Mouse (Mus musculus): ENCODE data around the gene Clec4n. TPM values are rescaled to one million over a fixed set of nuclear protein-coding genes. Genes with fewer than 3 reads are reported as not detected.

Gene Clec4n
- polyA plus RNA-seq, 1 experiment: not detected

DNA sequence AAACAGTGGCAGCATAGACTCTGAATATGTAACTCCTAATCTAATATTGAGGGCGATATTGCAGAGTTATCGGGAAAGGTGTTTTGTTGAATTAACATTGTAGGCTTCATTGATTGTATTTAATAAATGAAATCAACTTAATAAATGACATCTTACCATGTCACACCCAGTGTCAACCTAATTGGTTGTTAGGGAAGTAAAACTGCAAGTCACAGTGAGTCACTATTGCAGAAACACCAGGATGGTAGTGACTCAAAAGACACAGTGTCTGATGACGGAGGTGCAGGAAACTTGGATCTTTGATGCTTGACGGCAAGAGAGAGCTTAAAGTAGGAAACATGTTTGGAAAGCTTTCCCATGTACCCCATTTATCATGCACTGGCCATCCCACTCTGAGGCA is 36.2 kb downstream of the Clec4n start:
- no peaks in the 10 kb centered on the region for H3K27me3 ChIP-seq (ENCODE audit: control insufficient read depth, insufficient read depth, insufficient read length)

DNA sequence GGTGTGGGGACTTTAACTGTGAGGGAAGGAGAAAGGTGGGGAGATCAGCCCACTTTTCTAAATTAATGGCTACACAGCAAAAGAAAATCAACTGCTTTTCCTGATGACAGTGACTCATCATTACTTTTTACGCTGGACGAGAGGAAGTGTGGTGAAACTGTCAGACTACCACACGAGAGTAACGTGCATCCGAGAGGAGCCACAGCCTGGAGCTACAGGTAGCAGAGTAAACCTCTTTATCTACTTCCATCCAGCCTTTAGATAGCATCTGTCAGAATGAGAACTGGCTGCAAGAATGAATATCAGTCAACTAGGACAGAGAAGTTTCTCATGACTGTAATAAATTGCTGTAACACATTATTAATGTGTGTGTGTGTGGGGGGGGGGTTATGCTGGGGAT is 37.3 kb downstream of the Clec4n start:
- Histone ChIP-seq H3K4me3 (no peak overlapping the region), H3K79me2 (ENCODE audit: control insufficient read depth, insufficient read depth) (no peaks in the 10 kb centered on the region), H3K27me3 (ENCODE audit: control insufficient read depth, insufficient read depth, insufficient read length) (no peaks in the 10 kb centered on the region), H3K36me3 (ENCODE audit: control insufficient read depth, insufficient read depth) (no peaks in the 10 kb centered on the region), H3K4me2 (ENCODE audit: low read depth) (no peak overlapping the region), H3ac (ENCODE audit: control insufficient read depth, insufficient read length) (no peak overlapping the region)
- TF ChIP-seq POLR2A (IDR thresholded peaks at IDR 0.05; ENCODE audit: insufficient read length, low read depth) (no peak), REST (IDR thresholded peaks at IDR 0.05; ENCODE audit: insufficient read depth, insufficient read length) (no peak), TCF12 (IDR thresholded peaks at IDR 0.05; ENCODE audit: insufficient read depth, poor library complexity, severe bottlenecking) (no peak), POLR2AphosphoS2 (IDR thresholded peaks at IDR 0.05; ENCODE audit: insufficient read length, low read depth) (no peak), E2F4 (IDR thresholded peaks at IDR 0.05; ENCODE audit: insufficient read depth) (no peak), USF1 (IDR thresholded peaks at IDR 0.05; ENCODE audit: low read depth) (no peak), MYOD1 (IDR thresholded peaks at IDR 0.05; ENCODE audit: control insufficient read depth in 1 of 3, insufficient read length in 2 of 3, low read depth in 2 of 3) (no peak), MAX (IDR thresholded peaks at IDR 0.05; ENCODE audit: low read depth) (no peak), TCF3 (IDR thresholded peaks at IDR 0.05; ENCODE audit: insufficient read length, low read depth) (no peak), CEBPB (IDR thresholded peaks at IDR 0.05; ENCODE audit: insufficient read depth, poor library complexity, severe bottlenecking) (no peak), MYOG (IDR thresholded peaks at IDR 0.05; ENCODE audit: control insufficient read depth in 1 of 3, insufficient read depth in 1 of 3, insufficient read length in 2 of 3, low read depth in 2 of 3) (no peak), SRF (IDR thresholded peaks at IDR 0.05; ENCODE audit: control insufficient read depth, insufficient read length, low read depth) (no peak)

More for the DNA sequence above, 36.2 kb downstream of the Clec4n start:
- H3K4me2 ChIP-seq (ENCODE audit: low read depth): no peak overlapping the region
- H3K4me3 ChIP-seq: no peak overlapping the region
- TF ChIP-seq SRF (IDR thresholded peaks at IDR 0.05; ENCODE audit: control insufficient read depth, insufficient read length, low read depth) (no peak), MYOD1 (IDR thresholded peaks at IDR 0.05; ENCODE audit: control insufficient read depth in 1 of 3, insufficient read length in 2 of 3, low read depth in 2 of 3) (no peak)
- H3K79me2 ChIP-seq (ENCODE audit: control insufficient read depth, insufficient read depth): no peaks in the 10 kb centered on the region
- no peaks in the 10 kb centered on the region for H3K36me3 ChIP-seq (ENCODE audit: control insufficient read depth, insufficient read depth)
- no peak overlapping the region for H3ac ChIP-seq (ENCODE audit: control insufficient read depth, insufficient read length)

DNA sequence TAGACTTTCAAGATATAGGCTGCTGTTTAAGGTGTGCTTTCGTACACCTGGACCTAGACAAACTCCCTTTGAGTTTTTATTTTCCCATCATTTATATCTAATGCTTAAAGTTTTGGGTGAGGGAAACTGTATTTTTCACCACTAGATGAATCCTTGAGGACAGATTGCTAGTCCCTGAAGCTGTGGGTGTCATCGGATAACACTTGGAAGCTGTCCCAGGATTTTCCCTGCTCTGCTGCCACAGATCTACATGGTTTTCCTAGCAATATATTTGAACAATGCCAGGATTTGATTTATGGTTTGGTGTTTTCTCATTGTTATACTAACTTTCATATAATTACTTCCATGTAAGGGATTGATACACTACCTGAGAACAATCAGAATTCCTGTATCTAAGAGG is 49.8 kb downstream of the Clec4n start:
- TF ChIP-seq POLR2AphosphoS2 (IDR thresholded peaks at IDR 0.05; ENCODE audit: insufficient read length, low read depth): no peak
- TF ChIP-seq TCF3 (IDR thresholded peaks at IDR 0.05; ENCODE audit: insufficient read length, low read depth): no peak
- no peak for TF ChIP-seq TCF12 (IDR thresholded peaks at IDR 0.05; ENCODE audit: insufficient read depth, poor library complexity, severe bottlenecking)
- no peak for TF ChIP-seq POLR2A (IDR thresholded peaks at IDR 0.05; ENCODE audit: insufficient read length, low read depth)
- no peak for TF ChIP-seq MAX (IDR thresholded peaks at IDR 0.05; ENCODE audit: low read depth)
- no peak for TF ChIP-seq MYOG (IDR thresholded peaks at IDR 0.05; ENCODE audit: control insufficient read depth in 1 of 3, insufficient read depth in 1 of 3, insufficient read length in 2 of 3, low read depth in 2 of 3)
- no peak for TF ChIP-seq USF1 (IDR thresholded peaks at IDR 0.05; ENCODE audit: low read depth)
- no peak for TF ChIP-seq MYOD1 (IDR thresholded peaks at IDR 0.05; ENCODE audit: control insufficient read depth in 1 of 3, insufficient read length in 2 of 3, low read depth in 2 of 3)
- no peak for TF ChIP-seq CEBPB (IDR thresholded peaks at IDR 0.05; ENCODE audit: insufficient read depth, poor library complexity, severe bottlenecking)
- TF ChIP-seq E2F4 (IDR thresholded peaks at IDR 0.05; ENCODE audit: insufficient read depth): no peak
- TF ChIP-seq SRF (IDR thresholded peaks at IDR 0.05; ENCODE audit: control insufficient read depth, insufficient read length, low read depth): no peak
- no peak for TF ChIP-seq REST (IDR thresholded peaks at IDR 0.05; ENCODE audit: insufficient read depth, insufficient read length)
- no peaks in the 10 kb centered on the region for H3K36me3 ChIP-seq (ENCODE audit: control insufficient read depth, insufficient read depth)
- H3K4me2 ChIP-seq (ENCODE audit: low read depth): no peak overlapping the region
- no peak overlapping the region for H3K4me3 ChIP-seq
- no peaks in the 10 kb centered on the region for H3K79me2 ChIP-seq (ENCODE audit: control insufficient read depth, insufficient read depth)
- H3ac ChIP-seq (ENCODE audit: control insufficient read depth, insufficient read length): no peak overlapping the region
- no peaks in the 10 kb centered on the region for H3K27me3 ChIP-seq (ENCODE audit: control insufficient read depth, insufficient read depth, insufficient read length)

DNA sequence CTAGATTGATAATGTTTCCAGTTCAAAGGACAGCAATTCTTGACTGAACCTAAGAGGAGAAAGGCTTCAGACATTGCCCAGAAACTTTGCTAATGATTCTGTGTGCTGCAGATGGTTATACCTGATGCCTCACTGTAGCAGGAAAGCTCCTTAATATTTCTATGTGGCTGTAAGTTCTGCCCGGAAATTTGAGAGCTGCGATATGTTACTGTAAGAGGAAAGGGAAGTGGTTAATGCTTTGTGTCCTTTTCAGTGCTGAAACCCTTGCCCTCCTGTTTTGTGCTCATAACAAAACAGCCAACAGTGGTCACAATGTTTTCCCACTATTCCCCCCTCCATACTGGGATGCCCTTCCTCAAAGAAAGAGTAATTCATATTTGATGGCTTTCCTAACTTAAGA is 56.7 kb downstream of the Clec4n start:
- Histone ChIP-seq H3K27me3 (ENCODE audit: control insufficient read depth, insufficient read depth, insufficient read length) (no peaks in the 10 kb centered on the region), H3K79me2 (ENCODE audit: control insufficient read depth, insufficient read depth) (no peaks in the 10 kb centered on the region), H3K4me2 (ENCODE audit: low read depth) (no peak overlapping the region), H3K36me3 (ENCODE audit: control insufficient read depth, insufficient read depth) (no peaks in the 10 kb centered on the region), H3ac (ENCODE audit: control insufficient read depth, insufficient read length) (no peak overlapping the region), H3K4me3 (no peak overlapping the region)
- TF ChIP-seq USF1 (IDR thresholded peaks at IDR 0.05; ENCODE audit: low read depth): no peak
- no peak for TF ChIP-seq SRF (IDR thresholded peaks at IDR 0.05; ENCODE audit: control insufficient read depth, insufficient read length, low read depth)
- no peak for TF ChIP-seq TCF12 (IDR thresholded peaks at IDR 0.05; ENCODE audit: insufficient read depth, poor library complexity, severe bottlenecking)
- no peak for TF ChIP-seq MYOD1 (IDR thresholded peaks at IDR 0.05; ENCODE audit: control insufficient read depth in 1 of 3, insufficient read length in 2 of 3, low read depth in 2 of 3)
- TF ChIP-seq TCF3 (IDR thresholded peaks at IDR 0.05; ENCODE audit: insufficient read length, low read depth): no peak
- TF ChIP-seq POLR2AphosphoS2 (IDR thresholded peaks at IDR 0.05; ENCODE audit: insufficient read length, low read depth): no peak
- no peak for TF ChIP-seq MYOG (IDR thresholded peaks at IDR 0.05; ENCODE audit: control insufficient read depth in 1 of 3, insufficient read depth in 1 of 3, insufficient read length in 2 of 3, low read depth in 2 of 3)
- TF ChIP-seq E2F4 (IDR thresholded peaks at IDR 0.05; ENCODE audit: insufficient read depth): no peak
- no peak for TF ChIP-seq MAX (IDR thresholded peaks at IDR 0.05; ENCODE audit: low read depth)
- no peak for TF ChIP-seq REST (IDR thresholded peaks at IDR 0.05; ENCODE audit: insufficient read depth, insufficient read length)
- no peak for TF ChIP-seq POLR2A (IDR thresholded peaks at IDR 0.05; ENCODE audit: insufficient read length, low read depth)
- TF ChIP-seq CEBPB (IDR thresholded peaks at IDR 0.05; ENCODE audit: insufficient read depth, poor library complexity, severe bottlenecking): no peak

DNA sequence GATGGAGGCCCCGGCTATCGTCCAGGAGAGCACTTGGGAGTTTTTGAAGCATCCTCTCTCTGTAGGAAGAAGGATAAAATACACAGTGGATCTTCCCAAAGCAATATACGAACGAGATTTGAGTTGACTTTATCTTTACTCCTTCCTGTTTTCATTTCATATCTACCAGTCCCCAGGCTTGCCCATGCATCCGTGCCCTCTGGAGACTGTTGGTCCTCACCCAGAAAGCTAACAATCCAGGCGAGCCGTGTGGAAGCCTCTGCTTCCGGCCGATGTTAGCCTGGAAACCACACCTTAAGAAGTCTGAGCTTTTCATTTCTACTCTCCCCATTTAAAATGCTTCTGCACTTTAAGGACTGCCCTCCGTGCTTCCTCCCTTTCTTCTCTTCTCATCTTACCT is 59.3 kb downstream of the Clec4n start:
- Histone ChIP-seq H3K4me3 (no peak overlapping the region), H3ac (ENCODE audit: control insufficient read depth, insufficient read length) (no peak overlapping the region), H3K79me2 (ENCODE audit: control insufficient read depth, insufficient read depth) (no peaks in the 10 kb centered on the region), H3K36me3 (ENCODE audit: control insufficient read depth, insufficient read depth) (no peaks in the 10 kb centered on the region), H3K27me3 (ENCODE audit: control insufficient read depth, insufficient read depth, insufficient read length) (no peaks in the 10 kb centered on the region), H3K4me2 (ENCODE audit: low read depth) (no peak overlapping the region)
- TF ChIP-seq REST (IDR thresholded peaks at IDR 0.05; ENCODE audit: insufficient read depth, insufficient read length): no peak
- no peak for TF ChIP-seq MYOD1 (IDR thresholded peaks at IDR 0.05; ENCODE audit: control insufficient read depth in 1 of 3, insufficient read length in 2 of 3, low read depth in 2 of 3)
- no peak for TF ChIP-seq MYOG (IDR thresholded peaks at IDR 0.05; ENCODE audit: control insufficient read depth in 1 of 3, insufficient read depth in 1 of 3, insufficient read length in 2 of 3, low read depth in 2 of 3)
- TF ChIP-seq SRF (IDR thresholded peaks at IDR 0.05; ENCODE audit: control insufficient read depth, insufficient read length, low read depth): no peak
- TF ChIP-seq POLR2AphosphoS2 (IDR thresholded peaks at IDR 0.05; ENCODE audit: insufficient read length, low read depth): no peak
- no peak for TF ChIP-seq POLR2A (IDR thresholded peaks at IDR 0.05; ENCODE audit: insufficient read length, low read depth)

Data from myocyte (in vitro differentiated cells).